Mouse (Mus musculus): Measurements from ENCODE around the gene Sumf1.
A peak's percentile ranks its signal among the peaks of the same experiment; 100 is the strongest.

Sumf1 gene

DNA sequence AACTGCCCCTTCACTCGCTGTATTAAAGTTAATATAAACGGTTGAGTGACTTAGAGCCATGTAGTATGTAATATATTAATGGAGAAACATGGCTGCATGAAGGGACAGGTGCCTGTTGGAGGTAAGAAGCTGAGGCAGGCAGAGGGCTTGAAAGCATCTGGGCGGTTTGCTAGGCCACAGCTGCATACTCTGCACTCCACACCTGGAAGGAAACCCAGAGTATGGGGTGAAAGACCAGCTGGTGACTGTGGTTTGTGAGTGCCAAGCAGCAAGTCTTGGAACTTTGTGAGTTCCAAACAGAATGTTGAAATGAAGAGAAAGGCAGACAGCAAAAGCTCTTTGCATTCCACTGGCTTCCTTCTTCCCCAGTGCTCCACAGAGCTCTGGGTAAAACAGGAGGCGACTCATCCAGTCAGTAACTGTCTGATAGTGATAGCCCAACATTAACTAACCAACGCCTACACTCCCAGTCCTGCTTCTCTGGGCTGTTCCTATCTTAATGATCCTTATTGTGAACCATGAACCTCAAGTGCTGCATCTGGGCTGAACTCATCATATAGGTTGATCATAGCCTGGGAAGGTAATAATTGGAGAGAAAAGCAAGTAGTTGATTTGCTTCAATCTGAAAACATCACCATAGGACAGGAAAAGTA lies 21.7 kb upstream of the Sumf1 start:
- ATAC-seq (ENCODE audit: low TSS enrichment) = no peak

DNA sequence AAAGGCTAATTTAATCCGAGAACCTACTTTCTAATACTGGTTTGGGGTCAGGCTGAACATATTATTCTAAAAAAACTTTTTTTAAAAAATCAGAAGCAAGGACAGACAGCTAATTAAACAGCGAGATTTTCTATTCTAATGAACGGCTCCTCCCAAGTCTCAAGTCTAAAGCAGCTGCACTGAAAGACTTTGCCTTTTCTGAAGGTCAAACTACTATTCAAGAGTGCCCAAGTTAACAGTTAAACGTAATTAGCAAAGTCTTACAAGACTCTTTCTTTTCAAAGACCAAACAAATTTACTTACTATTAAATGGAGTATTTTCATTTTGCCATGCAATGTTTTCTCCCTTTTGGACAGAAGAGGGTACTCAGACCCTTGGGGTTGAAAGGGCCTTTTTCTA lies 20.8 kb upstream of the Sumf1 start:
- no peak for ATAC-seq (ENCODE audit: low TSS enrichment)

DNA sequence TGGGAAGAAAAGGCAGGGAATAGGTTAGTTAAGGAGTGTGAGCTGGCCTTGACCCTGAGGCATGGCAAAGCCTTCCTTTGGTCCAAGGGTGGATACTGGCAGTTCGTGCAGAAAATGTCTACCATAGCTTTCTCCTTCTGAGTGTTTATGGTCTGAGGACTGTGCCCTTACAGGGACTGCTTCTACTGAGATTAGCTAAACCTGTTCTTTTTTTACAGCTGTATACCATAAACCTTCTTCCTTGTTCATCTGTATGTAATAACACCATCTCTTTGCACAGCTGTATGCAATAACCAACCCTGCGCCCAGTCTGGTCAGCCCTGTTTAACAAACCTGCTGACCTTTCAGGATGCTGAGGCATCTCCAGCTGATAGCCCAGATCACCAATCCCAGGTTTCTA lies 18.9 kb upstream of the Sumf1 start:
- ATAC-seq (ENCODE audit: low TSS enrichment) = no peak

DNA sequence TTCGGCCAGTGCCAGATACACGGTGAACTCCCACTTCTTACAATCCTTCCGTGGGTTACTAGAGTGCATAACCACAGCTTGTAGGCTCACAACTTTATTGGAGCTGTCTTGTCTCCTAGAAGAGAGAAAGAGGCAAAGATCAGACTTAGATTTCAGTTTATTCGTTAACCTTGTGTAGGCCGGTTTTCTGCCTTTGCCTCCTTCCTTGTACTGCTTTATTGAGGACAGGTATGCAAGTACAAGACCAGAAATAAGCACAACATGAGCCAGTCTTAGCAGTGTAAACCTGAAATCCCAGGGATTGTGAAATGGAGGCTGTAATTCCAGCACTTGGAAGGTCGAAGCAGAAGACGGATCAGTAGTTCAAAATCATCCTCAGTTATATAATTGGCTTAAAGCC lies 12.9 kb upstream of the Sumf1 start:
- ATAC-seq (ENCODE audit: low TSS enrichment) = no peak

DNA sequence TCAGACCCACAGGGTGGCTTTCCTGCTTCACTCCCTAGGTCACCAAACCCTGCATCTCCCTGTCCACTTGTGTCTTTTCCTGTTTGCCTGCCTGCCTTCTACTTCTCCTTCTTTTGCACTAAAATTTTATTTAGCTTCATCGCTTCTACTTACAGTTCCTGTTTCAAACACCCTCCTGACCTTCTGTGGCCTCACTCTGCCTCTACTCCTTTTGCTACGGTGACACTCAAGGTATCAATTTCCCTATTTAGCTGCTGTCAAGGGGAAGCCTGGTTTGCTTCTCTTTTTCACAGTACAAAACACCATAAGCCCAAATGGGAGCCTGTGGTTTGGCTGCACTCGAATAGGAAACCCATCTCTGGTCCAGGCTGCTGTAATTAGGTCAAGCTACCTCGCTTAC lies 11.7 kb upstream of the Sumf1 start:
- ATAC-seq (ENCODE audit: low TSS enrichment) = no peak

DNA sequence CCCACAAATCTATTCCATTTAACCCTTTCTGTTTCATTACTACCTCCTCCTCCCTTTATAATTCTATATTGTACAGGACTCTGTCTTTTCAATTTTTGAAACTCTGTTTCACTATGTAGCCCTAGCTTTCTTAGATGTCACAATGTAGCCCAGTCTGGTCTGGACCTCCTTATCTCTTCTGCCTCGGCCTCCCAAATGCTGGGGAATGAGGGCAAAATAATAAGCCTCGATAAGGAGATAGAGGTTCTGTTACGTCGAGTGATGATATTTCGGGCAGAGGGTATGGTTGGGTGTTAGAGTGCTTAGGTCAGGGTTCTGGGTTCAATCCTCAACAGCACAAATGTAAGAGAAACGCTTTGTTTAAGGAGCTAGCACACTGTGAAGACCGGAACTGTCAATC lies 11.3 kb upstream of the Sumf1 start:
- no peak for ATAC-seq (ENCODE audit: low TSS enrichment)

DNA sequence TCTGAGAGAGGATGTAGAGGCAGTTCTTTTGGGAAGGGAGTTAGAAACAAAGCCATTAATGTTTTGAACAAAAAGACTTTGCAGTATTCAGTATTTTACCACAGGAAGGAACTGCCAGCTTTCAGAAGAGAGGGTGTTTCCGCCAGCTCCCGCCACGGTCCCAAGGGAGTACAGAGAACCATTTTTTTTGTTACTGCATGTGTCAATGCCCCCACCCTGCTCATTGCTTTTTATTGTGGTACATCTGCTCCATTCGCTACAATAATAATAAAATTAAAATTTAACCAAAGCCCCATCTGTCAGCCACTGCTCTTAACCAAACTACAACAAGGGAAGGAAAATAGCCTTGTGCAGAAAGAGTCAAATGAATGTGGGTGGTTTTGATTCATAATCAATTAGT lies 7.2 kb upstream of the Sumf1 start:
- no peak for ATAC-seq (ENCODE audit: low TSS enrichment)

DNA sequence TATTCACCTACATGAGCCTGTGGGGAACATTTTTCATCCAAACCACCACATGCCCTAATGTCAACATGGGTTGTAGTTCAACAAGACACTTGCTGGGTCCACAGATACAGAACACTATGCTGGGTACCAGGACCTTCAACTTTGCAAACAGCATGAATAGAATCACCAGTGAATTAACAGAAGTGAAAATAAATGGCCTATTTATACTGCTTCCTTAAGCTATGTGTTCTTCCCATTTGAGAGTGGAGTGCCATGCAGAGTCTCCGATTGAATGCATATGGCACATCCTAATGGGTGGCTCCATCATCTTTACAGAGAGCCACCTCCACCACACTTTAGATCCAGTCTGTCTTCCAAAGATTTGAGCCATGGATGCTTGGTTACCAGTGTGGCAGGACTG lies 5.3 kb upstream of the Sumf1 start:
- ATAC-seq (ENCODE audit: low TSS enrichment) = no peak

DNA sequence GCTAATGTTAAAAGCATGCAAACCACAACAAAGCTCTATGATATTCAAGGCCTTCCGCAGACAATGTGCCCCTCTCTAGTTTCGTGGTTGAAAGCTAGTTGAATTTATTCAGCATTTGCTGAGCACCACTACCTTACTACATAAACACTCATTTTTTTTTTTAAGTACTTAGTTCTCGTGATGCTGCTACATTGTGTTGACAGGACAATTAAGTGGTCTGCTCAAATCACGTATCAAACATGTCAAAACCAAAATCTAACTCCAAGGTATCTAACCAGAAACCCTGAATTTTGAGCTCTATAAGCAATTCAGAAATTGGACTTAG lies 265 bp upstream of the Sumf1 start:
- ATAC-seq (ENCODE audit: low TSS enrichment) = no peak; the same call in 1 of the 2 replicates

DNA sequence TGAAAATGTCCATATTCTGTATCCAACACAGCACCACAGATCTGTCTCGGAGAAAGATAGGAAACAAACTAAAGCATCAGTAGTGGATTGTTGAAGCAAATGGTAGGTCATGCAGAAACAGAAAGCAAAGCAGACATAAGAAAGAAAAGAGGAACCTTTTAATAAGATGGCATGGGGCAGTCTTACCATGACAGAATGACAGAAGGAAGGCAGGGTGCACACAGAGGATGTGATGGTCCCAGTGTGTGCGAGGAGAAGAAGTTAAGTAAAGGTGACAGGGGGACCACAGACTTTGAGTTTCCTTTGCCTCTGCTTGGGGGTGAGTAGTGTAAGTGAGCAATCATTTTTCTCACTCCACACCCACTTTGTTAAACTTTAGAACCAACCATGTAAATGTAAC lies 6.3 kb downstream of the Sumf1 start:
- no peak for ATAC-seq (ENCODE audit: low TSS enrichment)

DNA sequence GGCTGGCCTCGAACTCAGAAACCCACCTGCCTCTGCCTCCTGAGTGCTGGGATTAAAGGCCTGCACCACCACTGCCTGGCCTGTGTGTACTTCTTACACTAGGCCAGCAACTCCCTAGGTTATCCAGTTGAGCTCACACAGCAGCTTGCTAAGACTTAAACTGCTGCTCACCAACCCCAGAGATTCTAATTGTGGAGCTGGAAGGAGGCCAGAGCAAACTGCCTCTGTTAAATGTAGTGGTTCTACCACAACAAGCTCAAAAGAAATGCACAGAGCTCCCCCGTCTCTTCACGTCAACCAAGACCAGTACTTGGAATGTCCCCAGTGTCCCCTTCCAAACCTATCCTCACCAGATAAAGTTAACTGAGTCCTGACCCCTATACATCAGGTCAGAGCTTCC lies 11.2 kb downstream of the Sumf1 start:
- ATAC-seq (ENCODE audit: low TSS enrichment) = peak; percentile 59

DNA sequence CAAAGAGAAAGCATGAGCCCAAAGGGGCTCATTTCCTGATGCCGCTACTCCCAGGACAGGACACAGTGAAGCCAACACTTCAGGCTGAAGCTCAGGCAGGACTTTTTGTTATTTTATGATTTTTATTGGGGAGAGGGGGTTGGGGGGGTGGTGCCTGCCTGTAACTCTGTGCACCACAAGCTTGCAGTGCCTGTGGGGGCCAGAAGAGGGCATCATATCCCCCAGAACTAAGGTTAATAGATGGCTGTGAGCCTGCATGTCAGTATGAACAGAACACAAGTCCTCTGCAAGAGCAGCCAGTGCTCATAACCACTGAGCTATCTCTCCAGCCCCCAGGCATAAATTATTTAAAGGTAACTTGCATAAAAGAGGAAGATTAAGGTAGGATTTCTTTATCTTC lies 13.2 kb downstream of the Sumf1 start:
- ATAC-seq (ENCODE audit: low TSS enrichment) = no peak

DNA sequence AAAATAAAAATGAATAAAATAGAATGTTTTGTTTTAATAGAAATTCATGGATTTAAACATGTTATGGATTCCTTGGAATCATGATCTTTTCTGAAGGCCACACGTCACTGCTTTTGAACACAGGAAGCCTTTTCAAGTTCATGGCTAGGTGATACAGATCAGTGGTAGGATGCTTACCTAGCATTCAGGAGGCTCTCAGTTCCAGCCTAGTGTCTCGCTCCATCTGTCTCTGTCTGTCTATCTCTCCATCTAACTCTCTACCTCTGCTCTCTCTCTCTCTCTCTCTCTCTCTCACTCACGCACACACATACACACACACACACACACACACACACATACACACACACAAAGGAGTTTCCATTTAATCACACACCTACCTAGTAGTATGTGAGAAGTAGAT lies 15.9 kb downstream of the Sumf1 start:
- ATAC-seq (ENCODE audit: low TSS enrichment) = no peak

DNA sequence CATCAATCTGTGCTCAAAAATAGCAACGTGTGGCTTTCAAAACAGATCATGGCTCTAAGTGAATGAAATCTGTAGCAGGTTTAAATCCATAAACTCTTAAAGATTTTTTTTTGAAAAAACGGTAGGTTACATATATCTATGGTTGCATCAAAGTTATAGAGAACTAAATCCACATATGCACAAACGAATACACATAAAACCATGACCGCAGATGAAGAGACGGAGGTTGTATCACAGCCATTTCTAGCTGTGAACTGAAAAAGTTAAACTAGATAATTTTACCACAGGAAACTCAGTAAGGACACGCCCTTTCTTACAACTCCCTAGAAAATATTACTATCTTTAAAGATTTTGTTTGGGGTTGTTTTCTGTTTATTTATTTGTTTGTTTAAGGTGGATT lies 16.7 kb downstream of the Sumf1 start:
- ATAC-seq (ENCODE audit: low TSS enrichment) = no peak

DNA sequence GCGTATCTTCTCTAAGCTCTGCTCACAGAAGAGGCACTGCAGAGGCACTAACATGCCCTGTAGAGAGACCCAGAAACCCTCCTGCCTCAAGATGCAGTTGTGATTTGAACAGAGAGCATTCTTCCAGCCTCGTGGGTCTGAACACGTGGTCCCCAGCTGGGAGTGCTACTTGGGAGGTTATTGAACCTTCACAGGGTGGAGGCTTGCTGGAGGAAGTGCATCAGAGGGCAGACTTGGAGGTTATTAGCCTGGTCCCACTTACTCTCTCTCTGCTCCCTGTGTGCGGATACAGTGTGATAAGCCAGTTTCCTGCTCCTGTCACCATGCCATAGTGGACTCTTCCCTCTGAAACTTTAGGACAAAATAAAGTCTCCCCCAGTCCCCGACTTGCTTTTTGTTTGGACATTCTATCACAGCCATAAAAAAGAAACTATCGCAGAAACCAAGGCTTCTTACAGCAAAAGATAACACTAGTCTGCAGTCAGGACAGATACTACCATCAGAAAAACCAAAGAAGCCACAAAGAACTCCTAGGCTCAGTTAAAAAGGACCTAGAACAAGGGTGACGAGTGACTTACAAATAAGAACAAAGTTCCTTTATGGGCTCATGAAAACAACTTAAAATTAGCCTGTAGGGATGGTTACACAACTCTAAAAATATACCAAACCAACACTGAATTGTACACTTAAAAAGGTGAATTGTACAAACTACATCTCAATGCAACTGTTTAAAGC lies 17.3 kb downstream of the Sumf1 start:
- ATAC-seq (ENCODE audit: low TSS enrichment) = no peak

DNA sequence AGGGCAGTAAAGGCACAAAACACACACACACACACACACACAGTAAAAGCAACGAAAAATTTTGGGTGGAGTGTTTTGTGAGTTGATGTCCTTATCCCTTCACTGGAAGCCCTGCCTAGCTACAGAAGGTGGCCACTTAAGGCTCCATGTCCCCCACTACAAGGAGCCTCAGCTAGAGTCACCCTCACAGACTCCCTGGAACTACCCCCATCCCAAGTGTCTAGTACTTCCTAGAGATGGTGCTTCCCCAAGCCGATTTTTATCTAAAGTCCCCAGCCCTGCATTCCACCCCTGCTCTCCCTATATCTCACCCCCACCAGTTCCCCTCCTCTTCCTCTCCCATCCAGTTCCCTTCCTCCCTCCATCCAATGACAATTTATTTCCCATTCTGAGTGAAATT lies 19.8 kb downstream of the Sumf1 start:
- no peak for ATAC-seq (ENCODE audit: low TSS enrichment)

DNA sequence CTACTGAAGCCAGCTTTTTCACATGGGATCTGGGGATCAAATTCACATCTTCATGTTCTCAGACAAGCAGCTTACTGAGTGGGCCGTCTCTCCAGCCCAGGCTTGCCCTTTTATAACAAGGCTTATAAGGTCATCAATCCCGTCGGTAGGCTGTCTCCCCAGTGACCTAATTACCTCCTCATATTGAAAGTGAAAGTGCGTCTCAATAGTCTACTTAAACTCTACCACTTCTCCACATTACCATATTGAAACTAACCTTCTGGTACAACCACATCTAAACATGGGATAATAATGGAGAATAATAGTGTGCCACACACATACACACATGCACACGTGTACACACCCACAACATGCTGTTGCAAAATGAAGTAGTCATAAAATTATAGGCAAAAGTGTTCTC lies 20.4 kb downstream of the Sumf1 start:
- no peak for ATAC-seq (ENCODE audit: low TSS enrichment)

DNA sequence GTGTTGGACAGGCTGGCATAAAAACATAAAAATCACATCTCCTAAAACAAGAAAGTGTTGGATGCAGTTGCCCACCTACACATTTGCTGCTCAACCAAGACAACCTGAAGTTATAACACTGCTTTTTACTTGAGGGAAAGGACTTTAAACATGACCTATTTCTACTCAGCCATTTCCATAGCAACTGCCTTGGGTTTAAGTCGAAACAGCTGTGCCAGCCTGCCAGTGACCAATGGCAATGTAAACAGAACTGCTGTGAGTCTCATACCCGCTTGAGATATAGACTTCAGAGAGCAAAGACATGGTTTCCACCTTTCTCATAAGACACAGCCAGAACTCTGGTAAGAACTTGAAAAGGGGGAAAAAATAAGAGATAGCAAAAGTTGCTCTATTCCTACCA lies 24.8 kb downstream of the Sumf1 start:
- ATAC-seq (ENCODE audit: low TSS enrichment) = peak; percentile 71

DNA sequence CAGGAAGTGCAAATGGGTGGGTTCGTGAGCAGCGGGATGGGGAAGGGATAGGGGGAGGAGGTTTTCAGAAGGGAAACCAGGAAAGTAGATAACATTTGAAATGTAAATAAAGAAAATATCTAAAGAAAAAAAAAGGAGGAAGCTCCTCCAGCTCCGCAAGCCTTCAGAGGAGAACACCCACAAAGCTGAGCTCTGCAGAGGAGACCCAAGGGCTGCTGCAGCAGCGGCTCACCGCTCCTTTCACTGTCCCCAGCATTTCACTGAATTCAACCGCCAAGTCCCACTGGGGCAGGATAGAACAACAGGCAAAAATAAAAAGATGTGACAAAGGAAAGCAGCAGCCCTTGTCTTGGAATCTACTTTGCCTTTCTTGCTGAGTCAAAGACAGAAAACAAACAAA lies 28.5 kb downstream of the Sumf1 start:
- no peak for ATAC-seq (ENCODE audit: low TSS enrichment)

DNA sequence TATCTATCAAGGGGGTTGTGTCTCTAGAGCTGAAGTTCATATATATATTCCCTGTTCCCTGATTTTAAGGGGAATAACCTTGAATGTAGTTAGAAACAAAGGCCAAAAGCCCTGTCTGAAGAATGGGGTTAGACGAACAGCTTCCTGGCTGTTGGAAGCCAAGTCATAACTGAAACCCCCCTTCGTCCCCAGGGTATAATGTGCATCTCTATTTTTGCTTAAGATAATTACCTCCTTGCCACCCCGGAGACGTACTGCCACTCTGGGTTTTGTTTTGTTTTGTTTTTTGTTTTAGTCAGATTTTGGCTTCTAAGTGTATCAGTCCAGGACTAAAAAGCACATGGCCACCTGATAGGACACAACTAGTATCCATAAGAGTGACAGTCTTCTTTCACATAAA lies 31.1 kb downstream of the Sumf1 start:
- no peak for ATAC-seq (ENCODE audit: low TSS enrichment)

DNA sequence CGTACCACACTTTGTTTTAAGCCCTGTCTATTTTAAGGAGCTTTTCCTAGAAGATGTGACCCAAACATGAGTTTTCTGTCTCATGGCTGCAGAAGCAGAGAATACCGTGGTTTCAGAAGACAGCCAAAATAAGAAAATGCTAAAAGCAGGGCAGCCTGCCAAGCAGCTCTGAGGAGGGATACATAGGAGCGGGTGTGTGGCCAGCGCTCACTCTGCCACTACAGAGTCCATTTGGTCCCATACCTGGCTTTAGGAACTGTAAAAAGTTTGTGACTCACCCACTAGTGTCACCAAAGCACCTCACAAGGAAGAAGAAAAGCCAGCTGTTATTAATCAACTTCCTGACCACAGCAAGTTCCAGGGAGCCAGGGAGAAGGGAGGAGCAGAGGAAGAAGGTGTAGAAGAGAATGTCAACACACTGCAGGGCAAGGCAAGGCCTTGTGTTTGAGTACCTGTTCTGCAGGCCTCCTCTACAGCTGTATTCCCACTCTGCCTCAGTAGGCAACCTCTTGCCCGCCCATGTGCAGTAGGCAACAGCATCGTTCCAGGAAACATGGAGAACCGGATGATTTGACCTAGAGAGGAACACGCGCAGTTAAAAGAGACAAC lies 32.6 kb downstream of the Sumf1 start:
- ATAC-seq (ENCODE audit: low TSS enrichment) = peak; percentile 78

DNA sequence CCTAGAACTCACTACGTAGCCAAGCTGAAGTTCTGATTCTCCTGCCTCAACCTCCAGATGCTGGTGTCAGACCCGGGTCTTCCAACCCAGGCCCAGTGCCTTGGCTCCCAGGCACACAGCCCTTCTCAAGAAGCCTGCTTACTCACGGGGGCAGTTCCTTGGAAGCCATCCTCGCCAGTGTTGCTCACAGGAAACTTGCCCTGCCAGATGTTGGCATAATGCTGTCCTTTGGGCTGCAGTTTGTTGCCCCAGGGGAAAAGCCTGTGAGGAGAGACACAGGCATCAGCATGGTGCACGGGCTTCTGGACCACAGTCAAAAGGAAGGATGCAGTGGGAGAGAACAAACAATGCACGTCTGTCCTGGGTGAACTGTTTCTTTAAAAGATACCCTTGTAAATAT lies 33.3 kb downstream of the Sumf1 start:
- no peak for ATAC-seq (ENCODE audit: low TSS enrichment)

DNA sequence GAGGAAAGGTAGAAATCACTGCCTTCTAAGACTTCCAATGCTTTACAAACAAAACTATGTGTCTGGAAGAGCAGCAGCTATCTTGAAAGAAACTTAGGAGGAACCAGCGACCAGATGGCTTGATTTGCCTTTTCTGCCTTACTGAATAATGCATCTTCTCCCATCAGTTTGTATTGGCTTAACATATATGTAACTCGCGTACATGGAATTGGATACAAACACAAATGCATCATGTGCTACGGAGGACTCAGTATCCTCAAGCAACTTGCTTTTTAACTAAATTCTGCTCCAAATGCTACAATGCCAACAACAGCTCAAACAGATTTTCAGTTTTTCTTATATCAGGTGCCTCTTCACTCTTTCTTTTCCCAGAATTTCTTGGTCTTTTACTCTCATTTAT lies 36.1 kb downstream of the Sumf1 start:
- no peak for ATAC-seq (ENCODE audit: low TSS enrichment)

DNA sequence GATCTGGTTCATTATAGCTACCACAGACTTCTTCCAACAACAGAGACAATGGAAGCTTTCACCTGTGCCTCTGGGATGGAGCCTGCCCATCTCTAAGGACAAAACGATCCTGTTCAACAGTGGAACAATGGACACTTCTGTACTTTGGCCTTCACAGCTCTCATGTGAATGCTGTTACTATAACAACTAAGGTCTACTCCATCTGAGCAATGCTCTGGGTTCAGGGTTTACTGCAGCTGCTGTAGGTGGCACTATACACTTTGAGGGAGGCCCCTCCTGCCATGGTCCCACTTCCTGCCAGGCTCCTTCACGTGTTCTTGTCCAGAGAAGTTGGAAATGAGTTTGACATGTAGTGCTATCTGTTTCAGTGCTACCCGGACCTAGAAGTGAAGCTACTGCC lies 36.9 kb downstream of the Sumf1 start:
- ATAC-seq (ENCODE audit: low TSS enrichment) = no peak

Data from frontal cortex, adult (tissue).